Mouse (Mus musculus) lung, embryonic 14.5 days (tissue): Measurements from ENCODE around the gene Rdh5. TPM values are rescaled to one million over a fixed set of nuclear protein-coding genes. Genes with fewer than 3 reads are reported as not detected.

Source experiments
- ATAC-seq: fragments of 200-750 bp; cut with Nextera tagmentation; 2 replicates; pipeline ENCODE4 v1.8.0; 2017; ENCODE audit warnings: mild to moderate bottlenecking, moderate TSS enrichment, moderate library complexity; ENCODE audit not compliant: insufficient read depth
- DNase-seq: peaks from one replicate; pipeline ENCODE4 v3.0.0-alpha.2; 2015
- H3K27ac ChIP-seq: fragments of 300-500 bp; sonication (generic); 2 replicates; pipeline ENCODE4 v1.5.1; 2014; ENCODE audit warnings: low read depth, mild to moderate bottlenecking, moderate library complexity
- H3K27me3 ChIP-seq: fragments of 300-500 bp; sonication (generic); 2 replicates; pipeline ENCODE4 v1.6.1; 2014; ENCODE audit warnings: low read length, control low read depth; ENCODE audit not compliant: insufficient read depth
- H3K36me3 ChIP-seq: fragments of 300-500 bp; sonication (generic); 2 replicates; pipeline ENCODE4 v1.6.1; 2014; ENCODE audit warnings: control low read depth; ENCODE audit not compliant: insufficient read depth
- H3K4me1 ChIP-seq: fragments of 300-500 bp; sonication (generic); 2 replicates; pipeline ENCODE4 v1.6.1; 2014; ENCODE audit warnings: antibody characterized with exemption, control low read depth; ENCODE audit not compliant: insufficient read depth
- H3K4me2 ChIP-seq: fragments of 300-500 bp; sonication (generic); 2 replicates; pipeline ENCODE4 v1.6.1; 2014; ENCODE audit warnings: mild to moderate bottlenecking
- H3K4me3 ChIP-seq: fragments of 300-500 bp; sonication (generic); 2 replicates; pipeline ENCODE4 v1.5.1; 2014; ENCODE audit warnings: low read depth, low read length
- H3K9ac ChIP-seq: fragments of 300-500 bp; sonication (generic); 2 replicates; pipeline ENCODE4 v1.6.1; 2014
- H3K9me3 ChIP-seq: fragments of 300-500 bp; sonication (generic); 2 replicates; pipeline ENCODE4 v1.6.1; 2016; ENCODE audit warnings: low read depth, low read length, control low read depth
- CTCF ChIP-seq: IDR thresholded peaks from 2 replicates; pipeline ENCODE4 v1.5.1; 2016; ENCODE audit warnings: antibody characterized with exemption, low read depth
- WGBS: fragments of 180-500 bp; shearing (Covaris S2); extraction: QIAGEN DNeasy Blood & Tissue Kit; methylation state at CpG from one replicate; pipeline ENCODE4 v1.1.7; 2014; 5-methylcytosine and 5-hydroxymethylcytosine counted together
- polyA plus RNA-seq: library from polyadenylated mRNA; unstranded; fragments of >200 nt; fragmentation: Nextera tagmentation; extraction: Ambion mirVana; gene quantifications from 2 replicates; pipeline ENCODE4 v1.2.1, GENCODE M21; 2014

Rdh5 gene
- polyA plus RNA-seq, 1 experiment from 2014 or later = 12.5 TPM

DNA sequence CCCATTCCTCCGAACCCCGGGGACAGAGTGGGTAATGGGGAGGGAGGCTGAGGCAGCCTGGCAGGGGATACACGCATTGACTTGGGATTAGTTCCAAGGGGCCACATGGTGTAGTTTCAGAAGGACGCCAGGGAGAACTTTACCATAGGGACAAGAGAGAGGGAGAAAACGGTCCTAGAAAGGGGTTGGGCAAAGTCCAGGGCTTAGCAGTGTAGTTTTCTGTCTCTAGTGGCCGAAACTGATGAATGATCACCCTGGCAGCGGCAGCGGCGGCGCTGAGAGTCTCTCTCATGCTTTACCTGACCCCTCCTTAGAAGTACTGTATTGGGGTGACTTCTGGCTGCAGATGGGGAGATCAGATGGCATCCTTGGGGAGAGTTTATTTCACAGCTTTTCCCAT, 35.7 kb upstream of the Rdh5 start:
- WGBS = 63% methylated on average over 10 of the region's 10 CpGs
- no peaks in the 10 kb centered on the region for H3K4me1 ChIP-seq
- no peak for TF ChIP-seq CTCF
- no peaks in the 10 kb centered on the region for H3K9me3 ChIP-seq
- DNase-seq (no peak), ATAC-seq (no peak)
- no peak overlapping the region for H3K9ac ChIP-seq
- no peaks in the 10 kb centered on the region for H3K36me3 ChIP-seq
- H3K4me2 ChIP-seq = no peak overlapping the region
- H3K27ac ChIP-seq = no peak overlapping the region
- H3K27me3 ChIP-seq = no peaks in the 10 kb centered on the region
- H3K4me3 ChIP-seq = no peak overlapping the region

DNA sequence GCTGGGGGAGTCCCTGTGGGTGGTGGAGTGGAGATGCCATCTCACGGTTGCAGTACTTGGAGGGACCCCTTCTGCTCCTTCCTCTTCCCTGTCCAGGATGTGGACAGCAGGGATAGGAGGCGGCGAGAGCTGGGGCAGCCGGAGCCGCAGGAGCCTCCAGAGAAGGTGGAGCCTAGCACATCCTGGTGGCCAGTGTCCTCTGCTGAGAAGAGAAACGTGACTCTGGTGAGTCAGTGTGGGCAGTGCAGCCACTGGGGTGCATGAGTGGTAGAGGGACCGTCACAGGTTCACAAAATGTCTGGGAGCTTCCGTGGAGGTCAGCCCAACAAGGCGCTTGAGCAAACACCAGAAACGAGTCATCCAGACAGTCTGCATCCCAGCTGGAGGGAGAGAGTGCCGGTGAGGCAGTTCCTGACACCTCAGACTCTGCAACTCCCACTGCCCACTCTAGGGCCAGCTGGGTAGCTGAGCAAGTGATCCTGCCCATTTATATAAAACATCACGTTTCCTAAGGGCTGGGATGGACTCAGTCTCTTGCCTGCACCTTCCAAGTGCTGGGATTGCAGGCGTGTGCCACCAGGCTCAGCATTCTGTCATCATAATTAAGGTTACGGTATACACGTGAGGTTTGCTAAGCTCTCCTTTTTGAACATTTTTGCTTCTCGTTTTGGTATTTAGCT, 27.7 kb upstream of the Rdh5 start:
- Histone ChIP-seq H3K4me2 (no peak overlapping the region), H3K27me3 (no peaks in the 10 kb centered on the region), H3K36me3 (no peaks in the 10 kb centered on the region), H3K9ac (no peak overlapping the region), H3K9me3 (no peaks in the 10 kb centered on the region), H3K4me1 (no peaks in the 10 kb centered on the region), H3K4me3 (no peak overlapping the region), H3K27ac (no peak overlapping the region)
- no peak for TF ChIP-seq CTCF
- DNase-seq = no peak
- ATAC-seq = no peak
- 47% methylated on average over 16 of the region's 16 CpGs for WGBS

DNA sequence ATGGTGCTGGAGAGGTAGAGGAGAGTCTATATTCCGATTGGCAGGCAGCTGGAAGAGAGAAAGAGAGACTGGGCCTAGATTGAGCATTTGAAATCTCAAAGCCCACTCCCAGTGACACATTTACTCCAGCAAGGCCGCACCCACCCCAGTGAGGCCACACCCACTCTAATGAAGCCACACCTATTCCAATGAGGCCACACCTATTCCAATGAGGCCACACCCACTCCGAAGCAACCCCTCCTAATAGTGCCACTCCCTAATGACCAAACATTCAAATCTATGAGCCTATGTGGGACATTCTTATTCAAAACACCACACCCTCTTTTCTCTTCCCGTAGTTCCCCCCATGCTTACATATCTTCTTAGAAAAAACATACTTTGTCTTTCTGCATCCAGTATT, 24.8 kb upstream of the Rdh5 start:
- Histone ChIP-seq H3K4me2 (no peak overlapping the region), H3K9me3 (no peaks in the 10 kb centered on the region), H3K27ac (no peak overlapping the region), H3K36me3 (no peaks in the 10 kb centered on the region), H3K4me3 (no peak overlapping the region), H3K4me1 (no peaks in the 10 kb centered on the region), H3K9ac (no peak overlapping the region), H3K27me3 (no peaks in the 10 kb centered on the region)
- WGBS = 85% methylated on average over 4 of the region's 4 CpGs
- TF ChIP-seq CTCF = no peak
- ATAC-seq (no peak), DNase-seq (no peak)

DNA sequence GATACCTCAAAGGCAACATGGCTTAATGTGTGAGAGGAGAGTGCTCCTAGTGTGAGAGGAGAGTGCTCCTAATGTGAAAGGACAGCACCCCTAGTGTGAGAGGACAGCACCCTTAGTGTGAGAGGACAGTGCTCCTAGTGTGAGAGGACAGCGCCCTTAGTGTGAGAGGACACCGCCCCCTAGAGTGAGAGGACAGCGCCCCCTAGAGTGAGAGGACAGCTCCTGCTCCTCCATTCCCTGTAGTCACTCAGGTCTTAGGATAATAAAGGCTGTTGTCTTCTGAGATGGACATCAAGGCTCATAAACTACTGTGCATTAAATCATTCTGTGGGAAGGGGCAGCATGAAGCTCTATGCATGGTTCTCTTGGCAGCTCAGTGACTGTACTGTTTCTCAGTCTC, 23.0 kb upstream of the Rdh5 start:
- Histone ChIP-seq H3K27me3 (no peaks in the 10 kb centered on the region), H3K9me3 (no peaks in the 10 kb centered on the region), H3K27ac (no peak overlapping the region), H3K9ac (no peak overlapping the region), H3K4me1 (no peaks in the 10 kb centered on the region), H3K4me2 (no peak overlapping the region), H3K4me3 (no peak overlapping the region), H3K36me3 (no peaks in the 10 kb centered on the region)
- ATAC-seq (peak; percentile 22; the same call in 1 of the 2 replicates), DNase-seq (no peak)
- 29% methylated on average over 3 of the region's 3 CpGs for WGBS
- peak; percentile 57 for TF ChIP-seq CTCF

DNA sequence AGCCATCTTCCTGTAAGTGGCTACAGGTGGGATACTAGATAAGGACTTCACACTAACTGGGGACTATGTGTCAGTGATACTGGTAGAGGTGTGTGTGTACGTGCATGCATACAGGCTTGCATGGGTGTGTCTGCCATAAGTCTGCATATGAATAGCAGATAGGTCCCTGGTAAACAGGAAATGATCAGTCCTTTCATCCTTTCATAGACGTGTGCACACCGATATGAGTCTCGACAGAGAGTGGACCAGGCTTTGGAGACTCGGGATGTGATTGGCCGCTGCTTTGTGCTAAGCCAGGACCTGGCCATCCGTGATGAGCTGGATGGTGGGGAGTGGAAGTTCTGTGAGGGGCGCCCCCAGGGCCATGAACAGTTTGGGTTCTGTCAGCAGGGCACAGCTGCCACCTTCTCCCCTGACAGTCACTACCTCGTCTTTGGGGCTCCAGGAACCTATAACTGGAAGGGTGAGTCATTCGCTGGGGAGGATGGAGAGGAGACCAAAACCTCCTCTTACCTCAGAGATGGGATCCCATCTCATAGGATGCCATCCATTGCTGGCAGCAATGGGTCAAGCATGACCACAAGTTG, 17.9 kb upstream of the Rdh5 start:
- H3K4me1 ChIP-seq = no peaks in the 10 kb centered on the region
- 73% methylated on average over 10 of the region's 10 CpGs for WGBS
- ATAC-seq (no peak), DNase-seq (no peak)
- H3K27me3 ChIP-seq = peaks cover 4% of the 10 kb centered on the region; the same call in 1 of the 2 replicates
- H3K9me3 ChIP-seq = no peaks in the 10 kb centered on the region
- no peak overlapping the region for H3K4me2 ChIP-seq
- no peak overlapping the region for H3K9ac ChIP-seq
- H3K4me3 ChIP-seq = no peak overlapping the region
- no peaks in the 10 kb centered on the region for H3K36me3 ChIP-seq
- TF ChIP-seq CTCF = no peak
- H3K27ac ChIP-seq = no peak overlapping the region

DNA sequence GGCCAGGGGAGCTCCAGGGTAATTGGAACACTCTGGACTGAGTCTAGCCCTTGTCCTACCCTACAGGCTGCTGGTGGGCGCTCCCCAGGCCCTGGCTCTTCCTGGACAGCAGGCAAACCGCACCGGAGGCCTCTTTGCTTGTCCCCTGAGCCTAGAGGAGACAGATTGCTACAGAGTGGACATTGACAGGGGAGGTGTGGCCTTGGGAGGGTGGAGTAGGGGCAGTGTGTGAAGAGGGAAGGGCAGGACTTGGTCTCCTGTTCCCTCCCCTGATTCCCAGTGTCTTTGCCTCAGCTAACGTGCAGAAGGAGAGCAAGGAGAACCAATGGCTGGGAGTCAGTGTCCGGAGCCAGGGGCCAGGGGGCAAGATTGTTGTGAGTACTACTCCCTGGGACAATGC, 16.3 kb upstream of the Rdh5 start:
- TF ChIP-seq CTCF = no peak
- no peaks in the 10 kb centered on the region for H3K9me3 ChIP-seq

DNA sequence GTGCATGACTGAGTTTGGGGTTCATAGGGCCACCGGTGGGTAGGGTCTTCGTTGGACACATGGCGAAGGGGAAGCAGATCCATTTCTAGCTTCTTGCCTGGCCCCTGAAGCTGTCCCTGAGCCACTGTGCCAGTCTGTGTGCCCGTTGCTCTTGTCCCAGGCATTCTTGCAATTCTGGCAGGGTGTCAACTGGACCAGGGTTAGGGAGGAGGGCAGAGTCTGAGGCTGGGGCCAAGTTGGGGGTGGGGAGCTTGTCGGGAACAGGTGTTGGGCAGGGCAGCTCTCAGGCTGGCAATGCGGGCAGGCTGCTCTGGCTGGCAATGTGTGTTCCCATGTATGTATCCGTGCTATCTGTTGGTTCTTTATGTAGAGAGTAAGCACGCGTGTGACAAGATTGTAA, 15.8 kb upstream of the Rdh5 start:
- no peak overlapping the region for H3K4me2 ChIP-seq
- H3K9me3 ChIP-seq = no peaks in the 10 kb centered on the region
- H3K36me3 ChIP-seq = no peaks in the 10 kb centered on the region
- H3K27ac ChIP-seq = no peak overlapping the region
- DNase-seq (no peak), ATAC-seq (no peak)
- 73% methylated on average over 9 of the region's 9 CpGs for WGBS
- no peaks in the 10 kb centered on the region for H3K4me1 ChIP-seq
- H3K27me3 ChIP-seq = peaks cover 25% of the 10 kb centered on the region
- no peak for TF ChIP-seq CTCF
- H3K9ac ChIP-seq = no peak overlapping the region
- no peak overlapping the region for H3K4me3 ChIP-seq

More for the DNA sequence above, 16.3 kb upstream of the Rdh5 start:
- 38% methylated on average over 5 of the region's 5 CpGs for WGBS
- H3K9ac ChIP-seq = no peak overlapping the region
- no peak overlapping the region for H3K27ac ChIP-seq
- no peaks in the 10 kb centered on the region for H3K36me3 ChIP-seq
- no peak overlapping the region for H3K4me3 ChIP-seq
- ATAC-seq = no peak
- no peaks in the 10 kb centered on the region for H3K4me1 ChIP-seq
- no peak overlapping the region for H3K4me2 ChIP-seq
- DNase-seq = no peak
- H3K27me3 ChIP-seq = peaks cover 20% of the 10 kb centered on the region
